Mouse (Mus musculus): Measurements from ENCODE around the gene Atp5g1. TPM values are rescaled to one million over a fixed set of nuclear protein-coding genes. Genes with fewer than 3 reads are reported as not detected.

Atp5g1 gene
- polyA plus RNA-seq, 1 experiment: 242 TPM

DNA sequence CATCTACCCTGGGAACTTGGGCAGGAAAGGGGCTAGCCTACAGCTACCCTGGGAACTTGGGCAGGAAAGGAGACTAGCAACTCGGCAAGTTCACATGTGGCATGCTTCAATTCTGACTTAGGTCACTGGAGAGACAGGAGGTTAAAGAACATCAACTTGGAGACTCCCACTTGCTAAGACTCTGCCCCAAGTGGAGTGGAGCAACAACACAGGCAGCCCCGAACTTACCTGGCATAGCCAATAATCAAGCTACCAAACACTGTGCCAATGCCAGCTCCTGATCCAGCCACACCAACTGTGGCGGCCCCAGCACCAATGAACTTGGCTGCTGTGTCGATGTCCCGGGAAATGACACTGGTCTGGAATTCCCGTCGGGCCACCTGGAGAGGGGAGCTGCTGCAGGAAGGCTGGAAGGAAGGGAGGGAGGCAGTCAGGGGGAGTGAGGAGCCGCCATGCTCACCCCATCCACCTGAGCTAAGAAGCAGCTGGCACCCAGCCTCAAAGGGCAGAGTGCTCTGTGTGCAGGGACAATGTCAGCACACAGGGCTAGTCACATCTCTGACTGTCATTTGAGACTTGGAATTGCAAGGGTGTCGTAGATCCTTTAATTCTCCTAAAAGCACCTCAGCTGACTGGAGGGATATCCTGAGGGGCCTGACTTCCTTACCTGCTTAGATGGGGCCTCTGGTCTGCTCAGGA is 2.0 kb downstream of the Atp5g1 start:
- no peak for DNase-seq (ENCODE audit: low spot score)

DNA sequence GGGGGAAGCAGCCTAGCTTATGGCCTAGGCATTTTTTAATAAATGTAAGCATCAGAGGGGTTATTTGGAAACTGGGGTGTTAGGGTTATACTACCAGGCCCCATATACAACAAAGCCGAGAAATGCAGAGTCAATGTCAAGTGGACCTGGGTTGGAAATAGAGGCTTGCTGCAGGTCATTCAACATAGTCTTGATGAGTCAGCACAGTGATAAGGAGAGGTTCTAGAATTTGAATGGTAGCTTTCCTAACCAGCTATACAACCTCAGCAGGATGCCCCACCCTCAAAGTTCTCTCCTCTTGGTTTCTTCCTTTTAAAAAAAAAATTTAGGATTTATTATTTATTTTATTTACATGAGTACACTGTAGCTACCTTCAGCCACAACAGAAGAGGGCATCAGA is 4.5 kb downstream of the Atp5g1 start:
- DNase-seq (ENCODE audit: low spot score): no peak

DNA sequence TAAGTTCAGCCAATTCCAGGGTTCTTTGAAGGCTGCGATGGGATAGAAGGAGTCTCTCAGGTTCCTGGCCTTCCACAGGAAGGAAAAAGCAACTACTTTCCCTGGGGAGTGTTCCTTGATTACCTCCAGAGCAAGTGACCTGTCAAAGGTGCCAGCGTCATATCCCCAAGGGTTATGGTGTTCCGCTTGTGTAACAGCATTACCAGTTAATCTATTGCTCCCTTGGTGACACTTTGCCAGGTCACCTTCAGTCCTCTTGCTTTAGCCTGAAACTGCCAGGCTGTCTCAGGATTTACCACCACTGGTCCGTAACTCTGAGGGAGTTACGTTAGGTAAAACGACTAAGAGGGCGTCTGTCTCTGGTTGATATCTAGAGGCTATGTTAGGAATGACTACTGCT is 5.1 kb downstream of the Atp5g1 start:
- no peak for DNase-seq (ENCODE audit: low spot score)

DNA sequence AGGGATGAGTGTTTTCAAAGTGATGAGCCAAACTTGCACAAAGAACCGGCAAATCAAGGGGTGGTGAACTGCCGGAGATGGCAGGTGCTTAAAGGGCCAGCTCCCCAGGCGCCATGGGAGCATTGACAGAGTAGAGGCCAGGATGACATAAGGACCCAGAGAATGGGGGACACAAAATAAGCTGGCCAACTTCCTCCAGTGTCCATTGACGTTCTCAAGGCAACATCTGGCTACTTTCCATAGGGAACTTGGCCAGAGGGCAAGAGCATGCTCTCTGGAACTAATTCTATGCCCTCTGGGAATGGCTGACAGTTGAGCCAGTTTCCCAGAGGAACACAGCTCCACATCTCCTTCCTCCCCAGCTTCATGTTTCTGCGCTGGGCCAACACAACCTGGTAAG is 7.2 kb downstream of the Atp5g1 start:
- no peak for DNase-seq (ENCODE audit: low spot score)

DNA sequence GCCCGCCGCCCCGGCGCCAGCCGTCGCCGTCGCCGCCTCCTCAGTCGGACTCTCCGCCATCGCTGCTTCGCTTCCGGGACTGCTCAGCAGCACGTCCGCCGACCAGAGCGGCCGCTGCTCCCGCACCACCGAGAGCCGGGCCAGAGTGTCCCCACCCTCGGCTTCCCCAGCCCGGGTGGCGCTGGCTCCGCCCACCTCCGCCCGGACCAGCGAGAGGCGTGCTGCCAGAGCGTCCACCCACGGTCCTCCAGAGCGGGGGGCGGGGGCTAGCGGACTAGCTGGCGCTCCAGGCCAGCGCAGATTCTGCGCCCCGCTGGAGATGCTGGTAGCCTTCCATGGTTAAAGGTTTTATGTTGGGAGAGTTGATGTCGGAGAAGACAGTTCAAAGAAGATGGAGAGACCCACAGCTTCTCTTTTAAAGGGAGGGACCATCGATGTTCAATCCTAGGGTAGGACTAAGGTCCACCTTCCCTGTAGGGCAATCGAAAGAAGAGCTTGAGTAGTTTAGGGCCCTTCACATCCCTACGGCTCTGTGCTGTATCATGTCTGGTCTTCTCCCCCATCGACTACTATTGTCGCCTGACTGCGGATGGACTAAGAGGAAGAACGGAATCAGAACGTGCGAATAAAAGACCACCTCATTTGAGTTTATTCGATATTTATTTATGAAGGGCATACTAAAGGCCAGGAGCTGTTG is 10.1 kb downstream of the Atp5g1 start, which contains the start of gene Ube2z:
Ube2z (minus strand) TSS at position 174 of the 697 bp plus-strand sequence.
- peak; percentile 95 for DNase-seq (ENCODE audit: low spot score)

DNA sequence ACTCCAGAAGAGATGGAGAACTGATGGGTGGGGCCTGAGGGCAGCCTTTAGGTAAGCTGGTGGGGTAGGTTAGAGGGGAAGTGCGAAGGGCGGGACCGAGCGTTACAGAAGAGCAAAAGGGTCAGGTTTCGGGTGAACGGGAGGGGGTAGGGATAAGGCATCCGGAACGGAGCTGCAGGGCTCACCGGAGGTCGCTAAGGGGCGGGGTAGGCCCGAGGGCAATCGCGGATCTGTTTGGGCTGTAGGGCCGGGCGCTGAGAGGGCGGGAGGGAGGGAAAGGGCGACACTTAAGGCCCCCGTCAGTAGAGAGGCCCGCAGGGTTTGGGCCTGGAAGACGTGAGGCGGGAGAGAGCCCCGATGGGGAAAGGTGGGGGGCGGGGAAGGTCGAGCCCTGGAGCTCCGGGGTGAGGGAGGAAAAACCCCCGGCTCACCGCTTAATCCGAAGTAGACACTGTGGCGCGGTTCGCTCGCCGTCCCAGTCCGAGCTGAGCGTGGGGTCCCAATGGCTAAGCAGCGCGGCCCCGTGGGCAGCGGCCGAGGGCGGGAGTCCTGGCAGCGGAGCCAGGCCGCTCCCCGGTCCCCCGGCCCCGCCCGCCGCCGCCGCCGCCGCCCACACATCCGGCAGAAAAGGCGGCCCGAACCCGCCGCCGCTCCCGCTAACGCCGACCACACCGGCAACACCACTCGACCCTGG is 10.8 kb downstream of the Atp5g1 start:
- no peak for DNase-seq (ENCODE audit: low spot score)

DNA sequence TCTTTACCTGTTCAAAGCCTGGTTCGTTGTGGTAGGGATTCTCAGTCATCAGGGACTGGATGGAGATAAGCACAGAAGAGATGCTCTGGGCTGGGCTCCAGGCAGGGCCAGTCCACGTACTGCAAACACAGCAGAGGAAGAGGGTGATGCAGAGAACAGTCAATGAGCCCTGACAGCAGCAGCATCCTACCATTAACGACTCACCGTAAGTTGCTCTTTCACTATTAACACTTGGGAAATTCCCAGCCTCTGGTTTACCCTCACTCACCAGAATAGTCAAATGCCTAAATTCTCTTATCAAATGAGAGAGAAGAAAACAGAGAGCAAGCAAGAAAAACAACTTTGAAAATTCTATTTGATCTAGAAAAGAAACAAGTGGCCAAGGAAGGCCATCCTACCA is 17.2 kb downstream of the Atp5g1 start:
- no peak for DNase-seq (ENCODE audit: low spot score)

DNA sequence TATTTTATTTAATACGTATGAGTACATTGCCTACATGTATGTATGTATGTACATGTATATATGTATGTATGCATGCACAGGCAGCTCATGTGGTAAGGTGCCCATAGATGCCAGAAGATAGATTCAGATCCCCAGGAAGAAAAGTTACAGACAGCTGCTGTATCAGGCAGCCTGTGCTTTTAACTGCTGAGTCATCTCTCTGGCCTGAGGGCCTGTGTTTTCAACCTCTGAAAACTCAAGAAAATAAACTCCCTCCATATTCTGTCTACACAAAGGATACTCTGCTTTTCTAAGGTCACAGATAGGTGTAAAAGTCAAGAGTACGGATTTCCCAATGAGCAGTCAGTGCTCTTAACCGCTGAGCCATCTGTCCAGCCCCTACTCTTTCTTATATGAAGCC is 24.6 kb downstream of the Atp5g1 start:
- no peak for DNase-seq (ENCODE audit: low spot score)

DNA sequence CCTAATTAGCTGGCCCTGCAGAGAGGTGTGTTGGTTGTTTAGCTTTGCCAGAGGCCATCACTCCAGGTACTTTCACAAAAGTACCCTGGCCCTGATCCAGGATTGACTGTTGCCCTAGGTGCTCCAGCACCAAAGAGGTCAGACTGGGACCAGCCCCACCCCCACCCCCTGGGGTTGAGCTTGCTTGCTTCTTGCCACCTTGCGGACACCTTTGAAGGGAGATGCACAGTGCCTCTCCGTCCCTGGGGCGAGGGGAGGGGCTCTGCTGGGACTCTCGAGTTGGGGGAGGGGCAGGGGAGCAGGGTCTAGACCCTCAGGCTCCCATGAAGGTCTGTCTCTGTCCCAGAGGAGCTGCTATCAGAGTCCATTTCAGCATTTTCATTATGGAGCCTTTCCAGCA is 25.5 kb downstream of the Atp5g1 start:
- no peak for DNase-seq (ENCODE audit: low spot score)

DNA sequence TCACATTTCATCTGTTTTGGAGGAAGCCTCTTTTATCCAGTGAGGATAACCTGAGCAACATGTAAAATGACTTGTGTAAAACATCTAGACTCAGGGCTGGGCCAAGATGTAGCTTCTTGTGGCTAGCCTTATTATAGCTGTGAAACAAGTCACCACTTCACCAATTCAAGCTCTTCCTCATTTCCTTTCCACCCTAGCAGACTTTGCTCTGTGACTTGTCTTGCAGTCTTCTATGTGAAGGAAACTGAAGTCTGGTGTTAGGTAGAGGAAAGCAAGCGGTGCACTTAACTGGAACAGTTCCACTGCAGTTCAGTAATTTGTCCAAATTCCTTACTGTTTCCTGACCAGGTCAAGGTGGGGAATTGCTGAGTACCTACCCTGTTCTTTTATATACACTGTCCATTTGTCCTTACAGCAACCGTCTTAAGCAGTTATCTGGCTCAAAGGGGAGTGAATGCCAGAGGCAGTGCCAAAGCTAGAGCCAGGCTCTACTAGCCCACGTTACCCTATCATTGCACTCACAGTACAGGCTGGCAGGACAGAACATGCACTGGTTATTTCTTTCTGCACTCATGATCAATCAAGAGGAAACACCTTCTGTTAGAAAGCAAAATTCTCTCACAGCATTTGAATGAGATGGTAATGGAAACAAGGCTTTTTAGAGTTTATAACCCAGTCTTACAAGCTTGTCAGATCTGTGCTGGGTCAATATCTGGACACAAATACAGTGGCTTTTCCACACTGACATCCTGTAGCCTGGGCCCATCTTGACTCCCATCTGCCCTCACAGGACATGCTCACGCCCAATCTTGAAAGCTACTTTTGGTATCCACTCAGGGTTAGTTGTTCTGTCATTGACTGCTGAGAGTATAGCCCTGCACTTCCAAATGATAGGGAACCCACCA is 27.7 kb downstream of the Atp5g1 start:
- no peak for DNase-seq (ENCODE audit: low spot score)

DNA sequence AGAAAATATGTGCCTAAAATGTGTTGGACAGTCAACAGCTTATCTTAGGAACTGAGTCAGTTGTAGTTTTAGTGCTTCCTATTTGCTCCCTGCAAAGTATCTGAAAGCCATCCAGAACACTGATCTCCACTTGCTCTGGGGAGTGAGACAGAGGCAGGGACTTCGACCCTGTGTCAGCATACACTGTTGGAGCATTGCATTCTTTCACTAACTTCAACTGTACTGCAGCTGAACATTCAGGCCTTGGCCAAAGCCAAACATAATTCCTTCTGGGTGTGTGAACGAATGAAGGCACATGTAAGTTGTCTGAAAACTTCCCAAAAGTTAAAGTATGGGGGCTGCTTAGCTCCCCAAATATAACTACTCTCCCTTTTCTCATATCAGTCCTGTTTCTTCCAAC is 28.7 kb downstream of the Atp5g1 start:
- no peak for DNase-seq (ENCODE audit: low spot score)

DNA sequence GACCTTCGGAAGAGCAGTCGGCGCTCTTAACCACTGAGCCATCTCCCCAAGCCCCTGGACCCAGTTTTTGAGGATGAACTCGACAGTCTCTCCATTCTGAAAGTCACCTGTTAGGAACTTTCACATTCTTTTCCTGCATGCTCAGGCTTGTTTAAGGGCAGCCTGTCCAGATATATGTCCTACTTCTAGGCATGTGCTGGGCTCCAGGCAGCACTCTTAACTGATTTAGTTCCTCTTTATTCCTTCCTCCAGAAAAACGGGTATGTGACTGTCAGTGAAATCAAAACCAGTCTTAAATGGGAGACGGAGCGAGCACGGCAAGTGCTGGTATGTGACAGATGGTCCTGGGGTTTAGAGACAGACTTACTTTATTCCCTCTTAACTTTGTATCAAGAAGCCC is 29.4 kb downstream of the Atp5g1 start:
- DNase-seq (ENCODE audit: low spot score): no peak

DNA sequence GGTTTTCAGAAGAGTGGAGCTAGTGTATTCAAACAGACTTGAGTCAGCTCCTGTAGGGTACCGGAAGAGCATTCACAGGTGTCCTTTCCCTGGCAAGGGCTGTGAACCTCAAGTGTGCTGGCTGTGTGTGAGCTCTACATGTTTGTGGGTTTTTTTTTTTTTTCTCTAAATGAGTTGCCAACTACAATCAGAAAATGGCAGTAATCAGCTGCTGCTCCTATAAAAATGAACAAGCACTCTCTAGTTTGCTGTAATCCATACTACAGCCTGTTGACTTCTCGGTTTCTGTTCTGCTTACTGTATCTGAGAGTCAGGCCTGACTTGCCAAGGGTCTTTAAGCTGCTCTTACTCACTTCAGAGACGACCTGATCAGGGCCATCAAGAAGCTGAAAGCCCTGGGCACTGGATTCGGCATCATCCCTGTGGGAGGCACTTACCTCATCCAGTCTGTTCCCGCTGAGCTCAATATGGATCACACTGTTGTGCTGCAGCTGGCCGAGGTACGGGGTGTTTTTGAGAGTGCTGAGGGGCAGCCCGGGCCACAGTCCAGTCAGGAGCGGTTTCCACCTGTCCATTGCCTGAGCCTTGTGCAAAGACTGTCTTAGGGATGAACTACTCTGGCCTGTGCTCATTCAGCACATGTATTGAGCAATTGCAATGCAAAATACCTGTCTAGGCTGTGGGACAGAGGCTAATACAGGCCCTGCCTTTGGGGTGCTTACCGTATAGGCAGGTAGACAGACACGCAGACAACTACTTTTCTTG is 30.5 kb downstream of the Atp5g1 start:
- no peak for DNase-seq (ENCODE audit: low spot score)

DNA sequence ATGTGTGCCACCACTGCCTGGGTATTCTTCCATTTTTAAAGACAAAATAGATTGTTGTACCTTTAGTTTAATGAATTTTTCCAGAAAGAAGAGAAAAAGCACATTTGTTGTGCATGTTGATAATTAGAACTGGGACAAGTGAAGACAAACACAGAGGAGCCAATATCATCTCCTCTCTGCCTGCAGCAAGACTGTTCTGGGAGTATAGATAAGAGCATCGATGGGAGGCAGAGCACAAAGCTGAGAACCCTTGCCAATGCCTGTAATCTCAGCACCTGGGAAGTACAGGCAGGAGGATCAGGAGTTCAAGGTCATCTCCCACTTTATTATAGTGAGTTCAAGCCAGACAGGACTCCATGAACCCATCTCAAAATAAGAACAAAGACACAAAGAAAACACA is 36.9 kb downstream of the Atp5g1 start:
- DNase-seq (ENCODE audit: low spot score): no peak

DNA sequence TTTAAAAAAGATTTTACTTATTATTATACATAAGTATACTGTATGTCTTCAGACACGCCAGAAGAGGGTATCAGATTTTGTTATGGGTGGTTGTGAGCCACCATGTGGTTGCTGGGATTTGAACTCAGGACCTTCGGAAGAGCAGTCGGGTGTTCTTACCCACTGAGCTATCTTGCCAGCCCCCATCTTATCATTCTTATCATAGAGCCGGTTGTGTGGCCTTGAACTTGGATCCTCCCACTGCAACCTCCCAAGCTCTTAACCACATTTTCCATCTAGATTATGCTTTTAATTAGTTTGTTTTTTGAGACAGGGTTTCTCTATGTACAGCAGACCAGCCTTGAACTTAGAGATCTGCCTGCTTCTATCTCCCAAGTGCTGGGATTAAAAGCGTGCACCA is 38.0 kb downstream of the Atp5g1 start:
- no peak for DNase-seq (ENCODE audit: low spot score)

DNA sequence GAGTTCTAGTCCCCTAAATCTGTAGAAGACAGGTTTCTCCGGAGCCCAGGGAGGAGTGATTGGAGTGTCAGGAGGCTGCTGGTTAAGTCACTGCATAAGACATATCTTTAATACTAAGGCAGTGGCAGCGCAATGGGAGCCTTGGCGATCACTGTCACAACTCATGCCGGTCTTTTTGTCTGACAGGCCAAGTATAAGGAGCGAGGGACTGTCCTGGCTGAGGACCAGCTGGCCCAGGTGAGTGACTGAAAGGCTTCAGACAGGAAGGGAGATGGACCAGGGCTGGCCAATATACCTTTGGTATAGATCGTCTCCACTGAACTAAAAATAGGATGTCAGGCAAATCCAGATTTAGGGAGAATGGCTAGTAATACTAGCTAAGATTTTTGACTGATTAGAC is 40.3 kb downstream of the Atp5g1 start:
- no peak for DNase-seq (ENCODE audit: low spot score)

DNA sequence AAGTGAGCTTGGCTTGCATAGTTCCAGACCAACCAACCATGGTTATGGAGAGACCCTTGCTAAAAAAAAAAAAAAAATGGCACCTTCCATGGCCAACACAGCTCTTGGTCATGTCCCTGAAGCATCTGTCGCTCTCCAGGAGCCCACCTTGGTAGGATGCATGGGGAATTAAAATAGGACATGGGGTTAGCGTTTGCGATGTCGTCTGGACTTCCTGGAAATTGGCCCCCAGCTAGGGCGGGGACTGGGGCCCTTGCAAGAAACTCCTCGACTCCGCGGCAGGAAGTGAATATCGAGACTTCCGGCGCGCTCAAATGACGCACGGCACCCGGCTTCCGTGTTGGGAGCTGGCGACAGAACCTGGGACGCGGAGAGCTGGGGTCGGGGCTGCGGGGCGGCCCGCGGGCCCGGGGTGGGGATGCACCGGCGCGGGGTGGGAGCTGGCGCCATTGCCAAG is 40.8 kb downstream of the Atp5g1 start, which contains the start of gene Snf8:
Snf8 (plus strand) TSS at position 290 of the 457 bp plus-strand sequence.
- DNase-seq (ENCODE audit: low spot score): peak; percentile 88

DNA sequence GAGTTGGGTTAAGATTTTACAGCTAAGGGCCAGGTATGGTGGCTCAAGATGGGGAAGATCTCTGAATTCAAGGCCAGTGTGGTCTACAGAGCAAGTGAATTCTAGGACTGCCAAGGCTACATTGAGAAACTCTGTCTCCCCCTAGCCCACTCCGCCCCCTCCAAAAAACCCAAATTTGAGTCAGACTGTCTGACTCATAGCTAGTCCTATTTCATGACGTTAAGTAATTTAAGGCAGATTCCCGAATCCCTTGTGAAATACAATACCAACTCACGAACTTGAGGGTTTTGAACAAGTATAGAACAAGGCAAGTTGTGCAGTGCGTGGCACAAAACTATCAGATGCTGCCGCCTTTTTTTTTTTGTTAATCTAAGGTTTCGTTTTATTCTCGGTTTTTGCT is 41.4 kb downstream of the Atp5g1 start:
- DNase-seq (ENCODE audit: low spot score): no peak

DNA sequence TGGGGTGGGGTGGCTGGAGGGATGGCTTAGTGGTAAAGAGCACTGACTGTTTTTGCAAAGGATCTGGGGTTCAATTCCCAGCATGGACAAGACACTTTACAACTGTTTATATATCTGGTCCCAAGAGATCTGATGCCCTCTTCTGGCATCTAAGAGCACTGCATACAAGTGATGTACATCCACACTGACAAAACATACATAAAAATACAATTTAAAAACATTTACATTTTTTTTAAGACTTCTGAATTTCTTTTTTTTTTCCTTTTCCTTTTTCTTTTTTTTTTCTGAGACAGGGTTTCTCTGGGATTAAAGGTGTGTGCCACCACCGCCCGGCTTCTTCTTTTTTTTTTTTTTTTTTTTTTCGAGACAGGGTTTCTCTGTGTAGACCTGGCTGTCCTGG is 42.2 kb downstream of the Atp5g1 start:
- no peak for DNase-seq (ENCODE audit: low spot score)

DNA sequence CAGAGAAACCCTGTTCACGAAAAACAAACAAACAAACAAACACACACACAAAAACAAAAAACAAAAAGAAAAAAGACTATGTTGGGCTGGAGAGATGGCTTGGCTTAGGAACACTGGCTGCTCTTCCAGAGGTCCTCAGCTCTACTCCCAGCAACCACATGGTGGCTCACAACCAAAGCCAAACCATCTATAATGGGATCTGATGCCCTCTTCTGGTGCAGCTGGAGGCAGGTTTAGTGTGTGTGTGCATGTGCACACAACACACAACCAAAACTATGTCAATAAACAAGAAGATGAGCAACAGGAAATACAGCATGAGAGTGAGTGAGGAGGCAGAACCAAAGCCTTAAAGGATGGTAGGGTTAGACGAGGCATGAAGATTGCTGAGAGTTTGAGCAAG is 43.8 kb downstream of the Atp5g1 start:
- DNase-seq (ENCODE audit: low spot score): no peak

DNA sequence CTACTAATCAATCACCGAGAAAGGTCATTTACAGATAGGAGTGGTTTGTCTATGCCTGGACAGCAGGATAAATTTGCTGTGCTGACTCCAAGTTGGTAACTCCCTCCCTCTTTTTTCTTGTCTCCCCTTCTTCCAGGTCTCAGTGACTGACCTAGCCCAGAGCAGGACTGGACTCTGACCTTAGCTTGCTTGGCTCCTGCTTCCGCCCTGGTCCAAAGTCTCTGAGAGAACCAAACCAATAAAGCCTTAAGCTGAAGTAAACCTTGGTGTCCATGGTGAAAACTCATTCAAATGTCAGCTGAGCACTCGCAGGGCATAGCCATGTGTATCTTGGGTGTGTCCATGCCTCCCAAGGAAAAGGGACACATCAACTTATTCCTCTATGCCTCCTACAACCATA is 44.9 kb downstream of the Atp5g1 start:
- no peak for DNase-seq (ENCODE audit: low spot score)
